9 mouse cellular contexts compared by ENCODE assay signal in the genomic region with DNA sequence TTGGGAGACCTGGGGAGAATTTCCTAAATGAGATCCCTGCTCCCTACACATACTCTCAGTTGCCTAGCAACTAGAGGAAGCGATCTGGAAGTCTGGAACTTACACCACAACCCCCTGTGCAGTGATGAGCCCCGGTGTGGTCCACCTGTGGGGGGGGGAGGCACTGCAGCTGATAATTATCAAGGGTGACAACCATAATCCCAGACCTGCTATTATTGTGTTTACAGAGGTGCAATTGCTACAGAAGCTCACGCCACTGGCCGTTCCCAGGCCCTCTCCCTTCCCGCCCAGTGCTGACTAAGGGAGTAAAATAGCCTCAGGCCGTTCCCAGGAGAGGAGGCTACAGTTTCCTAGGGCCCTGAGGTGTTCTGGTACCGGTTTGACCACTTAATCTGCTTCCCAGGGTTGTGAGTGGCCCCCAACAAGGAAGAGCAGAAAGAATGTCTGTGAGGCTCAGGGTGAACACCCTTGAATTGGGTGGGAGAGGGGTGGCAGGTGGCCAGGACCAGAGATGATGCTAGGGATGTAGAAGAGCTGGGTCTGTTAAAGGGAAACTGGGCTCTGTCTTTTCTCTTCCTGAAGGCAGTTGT. TPM values are rescaled to one million over a fixed set of nuclear protein-coding genes. Genes with fewer than 3 reads are reported as not detected.
DNase-seq lines count a peak whose midpoint lies in the region; ATAC-seq lines count a peak whose summit lies in the region.
"Had no signal": no experiment of that assay in that cellular context is flagged by ENCODE, and none has a peak within 500 bp of the region (broad histone marks: within the 10 kb centered on the region; RNA-seq: fewer than 3 reads in every experiment).

No protein-coding gene starts in this region.

- no peak overlapping the region for H3K4me3 ChIP-seq in forebrain, embryonic 11.5 days (ENCODE audit: low read depth, low read length)
- no peak overlapping the region for H3K4me3 ChIP-seq in forebrain, embryonic 15.5 days
- H3K4me3 ChIP-seq in neural tube, embryonic 12.5 days = no peak overlapping the region
- no peak overlapping the region for H3K4me3 ChIP-seq in hindbrain, embryonic 14.5 days (replicated peaks; ENCODE audit: low read length)
- H3K4me3 ChIP-seq in neural tube, embryonic 15.5 days (replicated peaks) = no peak overlapping the region

- no peaks in the 10 kb centered on the region for H3K36me3 ChIP-seq in forebrain, embryonic 11.5 days (ENCODE audit: control insufficient read depth, insufficient read depth, low read length)
- H3K36me3 ChIP-seq in forebrain, embryonic 15.5 days = no peaks in the 10 kb centered on the region
- no peaks in the 10 kb centered on the region for H3K36me3 ChIP-seq in neural tube, embryonic 12.5 days
- H3K36me3 ChIP-seq in hindbrain, embryonic 14.5 days (replicated peaks; ENCODE audit: control insufficient read depth, insufficient read depth) = no peaks in the 10 kb centered on the region
- no peaks in the 10 kb centered on the region for H3K36me3 ChIP-seq in neural tube, embryonic 15.5 days

- no peak overlapping the region for H3K4me2 ChIP-seq in forebrain, embryonic 11.5 days (ENCODE audit: low read depth, low read length, severe bottlenecking)
- H3K4me2 ChIP-seq in forebrain, embryonic 15.5 days (replicated peaks) = no peak overlapping the region
- no peak overlapping the region for H3K4me2 ChIP-seq in neural tube, embryonic 12.5 days (replicated peaks)
- H3K4me2 ChIP-seq in hindbrain, embryonic 14.5 days (replicated peaks) = no peak overlapping the region
- H3K4me2 ChIP-seq in neural tube, embryonic 15.5 days = no peak overlapping the region

- H3K27me3 ChIP-seq in forebrain, embryonic 11.5 days (ENCODE audit: control insufficient read depth, insufficient read depth, low read length) = no peaks in the 10 kb centered on the region
- H3K27me3 ChIP-seq in forebrain, embryonic 15.5 days = no peaks in the 10 kb centered on the region
- H3K27me3 ChIP-seq in neural tube, embryonic 12.5 days (replicated peaks) = no peaks in the 10 kb centered on the region
- H3K27me3 ChIP-seq in hindbrain, embryonic 14.5 days (ENCODE audit: control insufficient read depth, insufficient read depth, low read length) = no peaks in the 10 kb centered on the region
- H3K27me3 ChIP-seq in neural tube, embryonic 15.5 days (replicated peaks) = no peaks in the 10 kb centered on the region

- peaks cover 17% of the 10 kb centered on the region for H3K4me1 ChIP-seq in forebrain, embryonic 11.5 days (replicated peaks; ENCODE audit: control insufficient read depth, insufficient read depth, low read length)
- peaks cover 15% of the 10 kb centered on the region for H3K4me1 ChIP-seq in forebrain, embryonic 15.5 days
- peaks cover 25% of the 10 kb centered on the region for H3K4me1 ChIP-seq in neural tube, embryonic 12.5 days
- peaks cover 20% of the 10 kb centered on the region for H3K4me1 ChIP-seq in hindbrain, embryonic 14.5 days (replicated peaks; ENCODE audit: control insufficient read depth, insufficient read depth, low read length)
- H3K4me1 ChIP-seq in neural tube, embryonic 15.5 days = peaks cover 33% of the 10 kb centered on the region

- peak; percentile 40 for ATAC-seq in forebrain, embryonic 11.5 days (replicated peaks; ENCODE audit: low FRiP score)
- ATAC-seq in forebrain, embryonic 15.5 days (replicated peaks) = no peak; the same call in 1 of the 2 replicates
- ATAC-seq in neural tube, embryonic 12.5 days (ENCODE audit: low FRiP score, low read depth) = 0 out of 2 replicates have a peak, but pooled peaks have one; percentile 41
- ATAC-seq in hindbrain, embryonic 14.5 days (ENCODE audit: low FRiP score) = 0 out of 2 replicates have a peak, but pooled peaks have one; percentile 46
- ATAC-seq in neural tube, embryonic 15.5 days (ENCODE audit: low FRiP score) = peak; percentile 62; the same call in 1 of the 2 replicates
- ATAC-seq: liver, postnatal 0 days had no signal

- DNase-seq in forebrain, embryonic 11.5 days (ENCODE audit: low spot score) = no peak
- DNase-seq in neural tube, embryonic 10.5 days (ENCODE audit: extremely low spot score, low spot score) = no peak
- DNase-seq in hindbrain, embryonic 14.5 days (ENCODE audit: low spot score) = no peak
- DNase-seq in adrenal gland, postnatal 4 days (ENCODE audit: low spot score in 2 of 2) = no peak
- no peak for DNase-seq in natural killer cell, adult 2 months (ENCODE audit: low spot score in 2 of 2)
- DNase-seq: liver, postnatal 0 days had no signal

- no peaks in the 10 kb centered on the region for H3K9me3 ChIP-seq in forebrain, embryonic 11.5 days (ENCODE audit: control insufficient read depth, low read length)
- H3K9me3 ChIP-seq in forebrain, embryonic 15.5 days = no peaks in the 10 kb centered on the region
- no peaks in the 10 kb centered on the region for H3K9me3 ChIP-seq in neural tube, embryonic 12.5 days
- H3K9me3 ChIP-seq in hindbrain, embryonic 14.5 days (ENCODE audit: control insufficient read depth, low read length) = no peaks in the 10 kb centered on the region
- no peaks in the 10 kb centered on the region for H3K9me3 ChIP-seq in neural tube, embryonic 15.5 days (replicated peaks)

- no peak overlapping the region for H3K9ac ChIP-seq in forebrain, embryonic 11.5 days (ENCODE audit: low read length)
- no peak overlapping the region for H3K9ac ChIP-seq in forebrain, embryonic 15.5 days (replicated peaks)
- no peak overlapping the region for H3K9ac ChIP-seq in neural tube, embryonic 12.5 days
- no peak overlapping the region for H3K9ac ChIP-seq in hindbrain, embryonic 14.5 days
- H3K9ac ChIP-seq in neural tube, embryonic 15.5 days (replicated peaks) = no peak overlapping the region
- H3K9ac ChIP-seq: liver, postnatal 0 days had no signal

- no peak overlapping the region for H3K27ac ChIP-seq in forebrain, embryonic 11.5 days (ENCODE audit: low read depth, low read length)
- H3K27ac ChIP-seq in forebrain, embryonic 15.5 days (replicated peaks) = no peak overlapping the region
- no peak overlapping the region for H3K27ac ChIP-seq in neural tube, embryonic 12.5 days
- H3K27ac ChIP-seq in hindbrain, embryonic 14.5 days = no peak overlapping the region
- H3K27ac ChIP-seq in neural tube, embryonic 15.5 days (replicated peaks) = no peak overlapping the region

- 19% methylated on average over 7 of the region's 7 CpGs for WGBS in forebrain, embryonic 11.5 days
- WGBS in forebrain, embryonic 15.5 days = 24% methylated on average over 7 of the region's 7 CpGs
- WGBS in neural tube, embryonic 12.5 days = 20% methylated on average over 7 of the region's 7 CpGs
- WGBS in hindbrain, embryonic 14.5 days = 20% methylated on average over 7 of the region's 7 CpGs
- WGBS in neural tube, embryonic 15.5 days = 21% methylated on average over 7 of the region's 7 CpGs

RNA-seq across cellular contexts. Expression of gene Ier5, which starts 28.1 kb away (rescaled TPM):
- polyA plus RNA-seq in forebrain, embryonic 11.5 days (2014; fragmentation: Nextera tagmentation; extraction: Ambion mirVana) = 19.4 and 28.0 TPM in 2 replicates
- 19.8 and 21.5 TPM in 2 replicates for polyA plus RNA-seq in forebrain, embryonic 15.5 days (2015; fragmentation: Nextera tagmentation; extraction: Ambion mirVana)
- polyA plus RNA-seq in neural tube, embryonic 12.5 days (2016; fragmentation: Nextera tagmentation; extraction: Ambion mirVana) = 18.9 and 23.2 TPM in 2 replicates
- 10.5 and 13.0 TPM in 2 replicates for polyA plus RNA-seq in hindbrain, embryonic 14.5 days (2014; fragmentation: Nextera tagmentation; extraction: Ambion mirVana)
- 3.9 and 4.8 TPM in 2 replicates for polyA plus RNA-seq in neural tube, embryonic 15.5 days (2015; fragmentation: Nextera tagmentation; extraction: Ambion mirVana)
- total RNA-seq in adrenal gland, postnatal 4 days (2021) = 10 to 100 TPM; 12.8 to 14.4 TPM
